Mouse (Mus musculus): Measurements from ENCODE around the gene Syt12. TPM values are rescaled to one million over a fixed set of nuclear protein-coding genes. Genes with fewer than 3 reads are reported as not detected.

Syt12 gene
- not detected in 2 replicates for polyA plus RNA-seq (2012; ENCODE audit: low replicate concordance)

DNA sequence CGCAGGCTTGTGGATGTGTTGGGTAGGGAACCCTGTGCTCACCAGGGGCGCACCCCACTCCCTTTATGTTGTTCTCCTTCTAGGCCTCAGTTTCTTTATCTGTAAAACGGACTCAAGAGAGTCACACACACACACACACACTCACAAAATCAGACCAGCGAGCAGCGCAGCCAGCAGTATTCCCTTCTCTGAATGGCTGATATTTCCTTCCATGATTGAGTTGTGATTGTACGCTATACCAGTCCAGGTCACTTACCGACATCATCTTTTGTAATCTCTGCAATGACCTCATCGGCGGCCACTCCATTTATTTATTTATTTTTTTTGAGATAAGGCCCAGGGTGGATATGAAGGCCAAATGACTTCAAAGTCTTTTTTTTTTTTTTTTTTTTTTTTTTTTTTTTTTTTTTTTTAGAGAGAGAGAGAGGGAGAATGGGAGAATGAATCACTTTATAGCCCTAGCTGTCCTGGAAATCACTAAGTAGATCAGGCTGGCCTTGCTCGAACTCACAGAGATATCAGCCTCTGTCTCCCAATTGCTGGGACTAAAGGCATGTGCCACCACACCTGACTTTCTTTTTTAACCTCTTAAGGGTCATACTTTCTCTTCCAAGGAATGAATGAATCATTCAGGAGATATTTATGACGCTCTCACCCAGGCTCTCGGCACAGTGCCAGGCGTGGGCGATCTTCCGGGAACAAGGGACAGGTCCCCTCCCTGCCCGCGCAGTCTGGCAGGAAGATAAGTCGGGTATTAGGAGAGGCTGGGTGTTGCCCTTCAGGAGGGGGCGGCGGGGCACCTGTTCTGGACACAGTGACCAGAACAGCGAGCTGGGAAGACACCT lies at the start of gene Syt12:
Gene Syt12 (minus strand): TSS at position 103 of the 845 bp plus-strand sequence.

DNA sequence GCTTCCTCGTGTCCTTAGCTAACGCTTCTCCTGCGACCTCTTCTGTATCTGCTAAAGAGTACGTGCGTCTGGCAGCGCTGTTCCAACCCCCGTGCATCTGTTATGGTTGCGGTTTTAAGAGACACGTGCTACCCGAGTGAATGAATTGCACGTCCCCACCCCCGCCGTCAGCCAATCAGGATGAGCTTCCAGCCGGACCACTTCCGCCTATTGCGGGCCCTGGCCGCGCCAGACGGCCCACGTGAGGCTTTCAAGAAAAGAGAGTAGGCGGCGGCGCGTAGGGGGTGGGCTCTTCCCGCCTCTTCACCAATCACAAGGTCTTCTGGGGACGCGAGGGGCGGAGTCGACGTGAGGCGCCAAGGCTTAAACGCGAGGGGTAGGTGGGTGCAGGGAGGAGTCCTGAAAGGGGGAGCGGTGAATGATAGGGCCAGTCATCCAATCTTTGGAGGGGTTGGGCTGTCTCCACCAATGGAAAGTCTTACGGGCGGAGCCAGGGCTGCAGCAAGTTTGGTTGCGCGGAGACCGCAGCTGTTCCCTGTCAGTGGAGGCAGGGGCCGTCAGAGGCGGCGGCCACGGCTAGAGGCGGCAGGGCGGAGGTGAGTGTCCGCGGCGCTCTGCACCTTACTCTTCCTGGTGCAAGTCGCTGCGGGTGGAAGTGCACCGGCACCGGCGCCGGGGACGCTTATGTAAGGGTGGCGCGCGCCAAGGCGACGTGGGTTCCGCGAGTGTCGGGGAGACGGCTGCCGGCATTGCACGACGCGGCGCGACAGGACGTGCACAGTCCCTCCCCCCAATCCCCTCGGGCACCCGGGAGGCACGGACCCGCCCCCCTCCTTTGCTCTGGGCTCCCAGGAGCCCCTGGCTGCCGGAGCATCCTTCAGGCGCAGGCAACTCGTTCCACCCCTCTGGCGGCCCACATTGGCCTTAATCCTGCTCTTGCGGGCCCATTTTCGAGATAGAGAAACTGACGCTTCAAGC lies 33.0 kb upstream of the Syt12 start, which contains the start of gene Pcx:
Gene Pcx (plus strand): TSS at position 487 of the 978 bp plus-strand sequence.

DNA sequence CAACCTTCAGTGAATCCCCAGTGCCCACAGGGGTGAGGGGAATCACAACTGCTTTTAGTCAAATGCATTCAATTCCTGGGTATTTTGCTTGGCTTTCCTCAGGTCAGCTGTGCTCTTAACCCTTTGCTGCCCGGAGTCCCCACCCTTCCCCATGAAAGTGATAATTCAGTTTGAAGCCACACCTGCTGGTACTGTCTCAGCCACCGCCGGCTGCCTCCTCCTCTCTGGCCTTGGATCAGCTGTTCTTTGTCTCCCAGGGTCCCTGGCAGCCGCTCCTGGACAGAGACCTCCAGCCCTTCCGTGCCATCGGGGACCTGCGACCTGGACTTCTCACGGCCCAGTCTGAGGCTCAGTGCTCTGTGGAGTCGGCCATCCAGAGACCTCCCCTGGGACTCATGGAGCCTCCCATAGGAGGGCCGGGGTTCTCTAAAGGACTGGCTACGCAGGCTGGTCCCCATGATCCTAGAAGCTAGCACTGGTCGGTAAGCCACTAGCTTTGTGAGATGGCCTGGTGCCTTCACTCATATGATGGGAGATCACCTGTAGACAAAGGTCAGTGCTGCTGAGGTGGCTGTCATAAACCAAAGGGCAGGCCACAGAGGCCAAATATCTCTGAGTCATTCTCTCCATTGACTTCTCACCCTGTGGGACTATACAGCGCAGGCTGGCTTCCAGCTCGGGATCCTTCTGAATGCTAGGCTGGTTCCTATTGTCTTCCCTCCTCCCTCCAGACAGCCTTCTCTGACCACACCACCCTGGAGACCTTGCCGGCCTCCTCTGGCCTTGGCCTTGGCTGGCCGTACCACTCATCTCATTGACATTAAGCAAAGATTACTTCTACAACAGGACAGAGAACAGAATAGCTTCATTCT lies 21.1 kb upstream of the Syt12 start, which contains the start of gene 2010003K11Rik:
Gene 2010003K11Rik (minus strand): TSS at position 522 of the 872 bp plus-strand sequence.

DNA sequence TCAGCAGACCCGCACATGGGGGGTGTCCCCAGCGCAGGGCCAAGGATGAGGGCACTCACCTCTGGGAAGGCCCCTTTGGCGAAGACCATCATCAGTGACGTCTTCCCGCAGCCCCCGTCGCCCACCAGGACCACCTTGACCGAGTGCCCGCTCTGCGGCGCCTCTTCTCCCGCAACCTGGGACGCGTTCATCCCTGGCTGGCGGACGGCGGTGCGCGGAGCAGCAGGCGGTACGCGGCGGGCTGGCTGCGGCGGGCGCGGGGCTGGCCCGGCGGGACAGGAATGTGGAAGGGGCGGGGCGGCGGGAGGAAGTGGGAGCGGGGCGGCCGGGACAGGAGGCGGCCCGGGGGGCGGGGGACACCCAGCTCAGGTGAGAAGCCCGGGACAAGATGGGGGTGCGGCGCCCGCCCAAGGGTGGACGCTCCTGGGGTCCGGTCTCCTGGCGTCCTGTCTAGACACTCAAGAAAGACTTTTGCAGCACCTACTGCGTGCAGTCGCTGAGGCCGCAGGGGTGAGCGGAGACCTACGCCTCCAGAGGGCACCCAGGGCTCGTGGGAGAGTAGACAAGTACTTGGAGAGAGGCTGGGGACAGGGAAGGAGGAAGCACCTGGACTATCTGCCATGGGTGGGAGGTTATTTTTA lies 38.0 kb downstream of the Syt12 start, which contains the start of gene Rhod:
Gene Rhod (minus strand): TSS at position 272 of the 641 bp plus-strand sequence.

GRCm38 (mm10) chr19:4397798-4398629 lies 79.2 kb downstream of the Syt12 start, which contains the start of gene Kdm2a:
Kdm2a (minus strand) TSS chr19:4398285.

Other genes with a start within 250 kb of the Syt12 start
- gene Pold4, start 245.5 kb downstream of the Syt12 start, polyA plus RNA-seq (2012; ENCODE audit: low replicate concordance): 157 and 158 TPM in 2 replicates
- 27.8 and 60.7 TPM in 2 replicates for gene Ssh3, start 208.3 kb downstream of the Syt12 start, polyA plus RNA-seq (2012; ENCODE audit: low replicate concordance)
- 25.1 and 46.7 TPM in 2 replicates for gene Ankrd13d, start 194.3 kb downstream of the Syt12 start, polyA plus RNA-seq (2012; ENCODE audit: low replicate concordance)
- gene Grk2, start 171.2 kb downstream of the Syt12 start, polyA plus RNA-seq (2012; ENCODE audit: low replicate concordance): 1,315 and 1,512 TPM in 2 replicates
- gene Kdm2a, start 79.2 kb downstream of the Syt12 start, polyA plus RNA-seq (2012; ENCODE audit: low replicate concordance): 87.2 and 104 TPM in 2 replicates
- gene Rhod, start 38.0 kb downstream of the Syt12 start, polyA plus RNA-seq (2012; ENCODE audit: low replicate concordance): 0.26 and 0.29 TPM in 2 replicates
- gene 2010003K11Rik, start 21.1 kb upstream of the Syt12 start, polyA plus RNA-seq (2012; ENCODE audit: low replicate concordance): not detected in 2 replicates
- gene Pcx, start 33.0 kb upstream of the Syt12 start, polyA plus RNA-seq (2012; ENCODE audit: low replicate concordance): 3.3 and 9.6 TPM in 2 replicates
- gene Lrfn4, start 138.2 kb upstream of the Syt12 start, polyA plus RNA-seq (2012; ENCODE audit: low replicate concordance): 0.86 and 0.90 TPM in 2 replicates
- gene Rce1, start 148.2 kb upstream of the Syt12 start, polyA plus RNA-seq (2012; ENCODE audit: low replicate concordance): 15.3 and 49.3 TPM in 2 replicates
- gene Gm960, start 221.2 kb upstream of the Syt12 start, polyA plus RNA-seq (2012; ENCODE audit: low replicate concordance): not detected in 2 replicates
- 0.14 and 0.16 TPM in 2 replicates for gene Sptbn2, start 233.7 kb upstream of the Syt12 start, polyA plus RNA-seq (2012; ENCODE audit: low replicate concordance)

All from hematopoietic multipotent progenitor cell, adult 10-12 weeks (in vitro differentiated cells).